Mouse (Mus musculus) CD4-positive, CD25-positive, alpha-beta regulatory T cell, adult 2 months (primary cell): ENCODE measurements around the gene Hspb8.
"Not testable (repeated sequence)": the region's sequence is repeated elsewhere in the genome, so short reads cannot be mapped to it uniquely, and the experiment has no call there.

Experiments
- DNase-seq: peaks from one replicate; pipeline ENCODE4 v3.0.0-alpha.2; 2012; ENCODE audit warnings: low read depth, low spot score

Hspb8 gene

DNA sequence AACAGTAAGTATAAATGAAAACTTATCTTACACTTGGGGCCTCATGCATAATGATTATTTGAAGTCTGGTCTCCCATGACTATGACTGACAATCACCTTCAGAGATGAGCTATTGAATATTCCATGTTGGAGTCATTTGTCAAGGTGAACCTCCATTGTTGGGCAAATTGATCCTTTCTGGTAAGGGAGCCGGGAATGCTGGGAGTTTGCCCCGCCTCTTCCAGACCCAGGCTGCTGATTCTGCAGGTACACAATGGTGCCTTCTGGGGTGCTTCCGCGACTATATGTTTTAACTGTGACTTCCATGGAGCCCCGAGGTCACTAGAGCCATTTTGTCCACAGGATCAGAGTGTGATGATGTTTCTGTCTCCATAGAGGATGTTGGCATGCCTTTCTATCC is 26.6 kb downstream of the Hspb8 start:
- DNase-seq, result no peak

DNA sequence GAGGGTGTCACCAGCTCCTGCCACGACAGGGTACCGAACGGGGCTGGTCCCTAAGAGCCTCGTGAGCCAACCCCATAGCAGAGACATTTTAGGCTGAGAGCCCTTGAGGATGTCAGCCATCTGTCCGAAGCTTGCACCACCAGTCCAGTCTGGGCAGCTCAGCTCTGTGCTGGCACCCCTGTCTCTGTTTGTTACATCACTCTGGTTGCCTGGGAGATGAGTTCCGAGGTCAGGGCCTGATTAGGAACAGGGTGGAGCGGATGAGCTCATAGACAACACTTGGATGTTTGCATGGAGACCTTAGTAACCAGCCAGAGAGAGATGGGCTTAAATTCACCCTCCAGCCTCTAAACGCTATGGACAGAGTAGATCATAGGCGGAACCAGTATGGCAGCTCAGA is 30.1 kb downstream of the Hspb8 start:
- DNase-seq, result no peak

- no peak for DNase-seq
These were observed 32.7 kb downstream of the Hspb8 start for GRCm38 (mm10) chr5:116389856-116390542.

DNA sequence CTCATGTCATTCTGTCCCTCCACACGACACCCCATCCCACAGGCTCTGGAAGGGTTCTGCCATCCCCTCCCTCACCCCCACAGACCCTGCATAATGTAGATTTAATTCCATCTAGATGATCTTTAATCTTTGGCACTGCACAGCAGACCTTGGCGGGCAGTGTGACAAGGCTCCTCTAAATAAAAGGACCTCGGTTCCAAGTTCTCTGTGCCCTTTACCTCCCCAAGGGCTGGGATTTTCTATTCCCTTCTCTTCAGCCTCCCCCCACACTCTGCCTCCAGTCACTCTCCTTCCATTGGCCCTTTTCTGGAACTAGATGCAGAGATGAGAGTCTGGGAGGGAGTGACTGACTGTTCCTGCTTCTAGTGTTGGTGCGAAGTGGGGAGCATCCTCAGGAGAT is 33.3 kb downstream of the Hspb8 start:
- DNase-seq, result no peak

GRCm38 (mm10) chr5:116387302-116387935 is 35.2 kb downstream of the Hspb8 start:
- no peak for DNase-seq

GRCm38 (mm10) chr5:116386020-116386419 is 36.6 kb downstream of the Hspb8 start:
- DNase-seq, result peak; percentile 51

DNA sequence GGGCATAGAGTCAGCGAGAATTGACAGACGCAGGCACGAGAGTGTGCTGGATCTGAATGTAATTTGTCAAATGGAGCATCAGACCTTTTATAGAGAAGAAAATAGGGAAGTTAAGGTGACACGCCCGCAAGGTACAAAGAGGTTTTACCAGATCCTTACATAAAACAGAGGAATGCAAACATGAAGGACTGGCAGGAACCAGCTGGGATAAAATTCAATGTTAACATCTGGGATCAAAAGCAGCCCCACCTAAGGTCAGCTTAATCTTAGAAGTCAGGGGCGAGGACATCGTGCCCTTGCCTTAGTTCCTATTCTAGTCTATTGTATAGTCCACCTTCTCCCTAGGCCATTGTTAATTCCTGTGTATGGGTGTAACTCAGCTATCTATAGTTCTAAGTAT is 40.0 kb downstream of the Hspb8 start:
- DNase-seq, result not testable (repeated sequence)

DNA sequence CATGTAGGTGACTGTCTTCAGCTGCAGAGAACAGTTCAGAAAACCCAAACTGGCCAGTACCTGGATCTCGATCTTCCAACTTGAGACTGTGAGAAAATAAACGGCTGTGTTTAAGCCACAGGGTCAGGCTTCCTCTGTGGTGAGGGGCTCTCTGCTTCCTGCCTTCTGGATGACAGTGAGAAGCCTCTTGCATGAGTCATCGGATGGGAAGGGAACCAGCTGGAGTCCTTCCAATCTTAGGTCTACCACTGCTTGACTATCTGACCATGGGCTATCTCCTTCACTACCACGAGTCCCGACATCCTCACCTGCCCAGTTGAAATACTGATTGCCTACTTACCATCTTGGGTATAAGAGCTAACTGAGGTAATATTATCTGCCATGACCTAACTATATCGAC is 40.9 kb downstream of the Hspb8 start:
- no peak for DNase-seq

DNA sequence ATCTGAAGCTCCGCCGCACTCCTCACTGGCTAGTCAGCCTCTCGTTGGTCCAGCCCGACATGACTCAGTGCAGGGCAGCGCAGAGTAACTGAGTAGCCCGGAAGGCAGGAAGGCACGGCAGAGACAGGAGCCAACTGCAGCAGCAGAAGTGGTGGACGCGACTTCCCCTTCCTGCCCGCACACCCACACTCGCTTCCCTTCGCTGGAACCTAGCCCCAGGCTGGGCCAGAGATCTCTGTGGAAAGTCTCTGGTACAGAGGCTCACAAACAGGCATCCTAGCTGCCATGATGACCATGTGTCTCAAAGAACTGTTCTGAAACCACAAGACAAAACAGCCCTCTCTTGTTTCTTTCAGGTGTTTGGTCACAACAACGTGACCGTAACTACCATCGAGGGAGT is 41.4 kb downstream of the Hspb8 start:
- DNase-seq, result peak; percentile 60

GRCm38 (mm10) chr5:116380384-116380783 is 42.3 kb downstream of the Hspb8 start:
- DNase-seq, result peak; percentile 60

GRCm38 (mm10) chr5:116378872-116379271 is 43.8 kb downstream of the Hspb8 start:
- no peak for DNase-seq

GRCm38 (mm10) chr5:116367923-116368322 is 54.7 kb downstream of the Hspb8 start:
- no peak for DNase-seq

DNA sequence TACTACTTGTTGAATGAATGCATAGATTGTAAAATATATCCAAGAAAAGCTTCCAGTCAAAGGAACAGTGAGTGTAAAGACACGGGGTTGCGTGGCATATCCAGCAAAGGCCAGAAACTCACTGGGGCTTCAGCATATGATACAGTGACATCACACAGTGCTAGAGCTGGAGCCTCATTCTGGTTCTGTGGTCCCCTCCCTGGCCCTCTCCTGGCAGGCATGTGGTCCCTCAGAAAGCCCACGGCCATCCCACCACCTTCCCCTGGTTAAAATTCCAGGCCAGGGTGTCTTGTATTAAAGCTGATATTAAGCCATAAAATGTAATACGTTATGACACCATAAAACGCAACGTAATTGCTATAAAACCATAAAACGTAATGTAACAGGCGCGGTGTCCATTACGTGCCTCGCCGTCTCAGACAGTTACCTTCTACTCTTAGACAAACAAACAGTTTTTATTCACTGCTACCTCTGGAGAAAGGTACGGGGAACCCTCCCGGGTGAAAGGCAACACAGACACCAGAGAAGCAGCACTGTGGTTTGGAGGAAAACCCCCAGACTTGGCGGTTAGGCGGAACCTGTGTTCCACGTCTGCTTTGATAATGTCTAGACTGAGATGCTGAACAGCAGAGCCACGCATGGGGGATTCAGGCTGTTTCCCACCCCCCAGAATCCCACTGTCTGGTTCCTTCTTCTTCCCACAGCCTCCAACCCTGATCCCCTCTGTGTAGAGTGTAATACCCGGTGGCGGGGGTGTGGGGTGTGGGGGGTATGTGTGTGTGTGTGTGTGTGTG is 55.6 kb downstream of the Hspb8 start:
- no peak for DNase-seq

GRCm38 (mm10) chr5:116361342-116361741 is 61.3 kb downstream of the Hspb8 start:
- DNase-seq, result peak; percentile 7

DNA sequence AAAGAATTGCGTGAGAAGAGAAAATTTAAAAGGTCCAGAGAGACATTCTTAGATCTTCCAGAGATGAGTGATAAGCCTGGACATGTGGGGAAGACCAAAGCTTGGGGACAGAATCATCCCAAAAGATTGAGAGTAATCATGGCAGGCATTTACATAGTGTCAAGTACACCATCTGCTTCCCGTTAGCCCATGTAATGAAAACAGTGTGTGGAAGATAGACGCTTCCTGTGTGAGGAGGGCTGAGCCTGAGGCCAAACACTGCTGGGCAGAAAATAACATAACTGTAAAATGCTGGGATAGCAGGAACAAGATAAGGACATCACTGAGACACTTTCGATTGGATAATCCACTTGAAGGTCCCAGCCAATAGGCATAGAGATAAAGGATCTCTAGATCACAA is 61.9 kb downstream of the Hspb8 start:
- DNase-seq, result no peak
